Mouse (Mus musculus): ENCODE data around the gene Npb. TPM values are rescaled to one million over a fixed set of nuclear protein-coding genes. Genes with fewer than 3 reads are reported as not detected.

The Npb gene
- polyA plus RNA-seq (2017; shearing (Covaris generic)): 1.3 TPM

GRCm38 (mm10) chr11:120608241-120609034 is at the start of gene Npb:
Gene Npb (plus strand): TSS chr11:120608477.

DNA sequence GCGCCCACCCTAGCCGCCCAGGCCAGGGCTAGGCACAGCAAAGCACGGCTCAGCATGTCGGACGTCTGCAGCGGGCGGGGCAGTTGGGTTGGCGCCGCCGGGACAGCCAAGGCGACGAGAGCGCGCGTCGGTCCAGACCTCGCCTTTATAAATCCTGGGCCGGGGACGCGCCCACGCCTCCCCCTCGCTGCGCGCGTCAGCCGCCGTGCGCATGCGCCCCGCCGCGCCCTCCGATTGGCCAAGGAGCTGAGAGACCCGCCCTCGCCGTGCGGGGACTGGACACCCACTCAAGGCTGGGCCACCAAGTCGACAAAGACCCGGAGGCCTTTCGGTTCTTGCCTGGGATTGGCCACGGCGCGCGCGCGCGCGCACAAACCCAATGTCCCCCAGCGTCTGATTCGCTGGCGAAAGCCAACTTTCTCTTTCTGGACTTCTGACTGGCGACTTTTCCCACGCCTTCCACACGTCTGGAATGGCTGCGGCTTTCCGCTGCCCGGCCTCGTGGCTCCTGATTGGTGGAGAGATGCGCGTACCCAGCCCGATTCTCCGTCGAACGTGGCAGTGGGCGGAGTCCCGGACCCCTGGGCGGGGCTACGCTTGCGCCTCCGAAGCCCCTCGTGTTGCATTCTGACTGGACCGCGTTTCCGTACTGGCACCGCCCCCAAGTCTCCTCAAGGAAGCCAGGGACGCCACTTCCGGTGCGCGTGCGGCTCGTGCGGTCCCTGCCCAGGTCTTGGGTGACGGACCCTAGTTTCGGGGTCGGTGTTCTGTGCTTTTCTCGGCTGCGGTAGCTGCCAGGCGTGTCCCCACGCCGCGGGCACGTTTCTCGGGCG is 35.3 kb upstream of the Npb start, which contains the start of gene P4hb:
TSS of gene P4hb (minus strand) at position 502 of the 833 bp plus-strand sequence.

DNA sequence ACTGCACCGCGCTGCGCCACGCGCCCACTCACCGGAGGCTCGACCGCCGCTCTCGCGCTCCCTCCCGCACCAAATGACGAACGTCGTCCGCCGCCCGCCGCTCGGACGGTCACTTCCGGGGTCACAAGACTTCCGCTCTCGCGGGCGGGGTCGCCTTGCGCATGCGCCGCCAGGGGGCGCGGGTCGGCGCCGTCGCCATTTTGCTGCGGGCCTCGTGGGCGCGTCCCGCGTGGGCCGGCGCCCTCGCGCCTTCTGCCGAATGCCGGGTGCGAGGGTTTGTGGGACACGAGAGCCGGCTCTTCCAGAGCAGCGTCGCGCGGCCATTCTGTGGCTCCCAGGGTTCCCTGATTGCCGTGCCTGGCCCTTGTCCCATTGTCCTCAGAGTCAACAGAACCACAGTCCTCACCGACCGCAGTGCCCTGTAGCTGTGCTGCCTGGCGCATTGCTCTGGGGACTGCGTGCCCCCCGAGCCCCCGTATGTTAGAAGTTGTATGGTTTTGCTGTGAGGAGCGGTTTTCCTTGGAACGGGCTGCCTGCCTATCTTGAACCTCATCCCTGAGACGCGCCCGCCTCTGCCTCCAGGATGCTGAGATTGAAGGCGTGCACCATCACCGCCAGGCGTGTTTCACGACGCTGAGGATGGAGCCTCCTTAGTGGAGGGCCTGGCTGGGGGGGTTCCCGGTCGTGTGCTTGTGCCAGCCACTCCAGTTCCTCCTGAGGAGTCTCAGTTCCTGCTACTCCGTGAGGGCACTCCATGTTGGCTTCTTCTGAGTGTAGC is 26.6 kb upstream of the Npb start, which contains the start of gene Arhgdia:
TSS of gene Arhgdia (minus strand) at position 135 of the 778 bp plus-strand sequence.

GRCm38 (mm10) chr11:120598283-120598989 is 9.8 kb upstream of the Npb start, which contains the start of the genes Alyref and Anapc11:
Gene Alyref (minus strand): TSS chr11:120598365.
Gene Anapc11 (plus strand): TSS chr11:120598421.

DNA sequence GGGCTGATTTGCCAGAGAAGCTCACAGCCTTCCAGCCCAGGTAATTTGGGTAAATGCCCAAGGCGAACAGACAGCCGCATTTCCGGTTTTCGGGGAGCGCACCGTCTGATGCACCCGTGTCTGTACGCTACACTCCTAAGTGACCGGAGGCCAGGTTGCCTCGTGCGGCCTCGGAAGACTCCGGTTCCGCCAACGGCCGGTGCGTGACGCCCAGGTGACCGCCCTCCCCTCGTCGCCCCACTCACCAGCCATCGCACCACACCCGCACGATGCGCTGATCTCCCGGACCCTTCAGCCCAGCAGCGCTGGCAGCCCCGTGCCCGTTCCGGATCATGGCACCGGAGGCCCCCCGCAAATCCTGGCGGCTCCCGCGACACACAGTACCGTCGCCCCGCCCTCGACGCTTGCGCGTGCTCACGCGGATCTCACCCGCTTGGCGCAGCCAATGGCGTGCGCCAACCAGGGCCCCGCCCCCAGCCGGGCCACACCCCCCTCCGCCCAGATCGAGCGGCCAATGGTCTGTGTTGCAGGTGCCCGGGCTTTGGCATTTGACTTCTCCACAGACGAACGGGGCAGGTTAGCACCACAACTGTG is 9.3 kb downstream of the Npb start, which contains the start of gene Pcyt2:
TSS of gene Pcyt2 (minus strand) at position 418 of the 594 bp plus-strand sequence.

DNA sequence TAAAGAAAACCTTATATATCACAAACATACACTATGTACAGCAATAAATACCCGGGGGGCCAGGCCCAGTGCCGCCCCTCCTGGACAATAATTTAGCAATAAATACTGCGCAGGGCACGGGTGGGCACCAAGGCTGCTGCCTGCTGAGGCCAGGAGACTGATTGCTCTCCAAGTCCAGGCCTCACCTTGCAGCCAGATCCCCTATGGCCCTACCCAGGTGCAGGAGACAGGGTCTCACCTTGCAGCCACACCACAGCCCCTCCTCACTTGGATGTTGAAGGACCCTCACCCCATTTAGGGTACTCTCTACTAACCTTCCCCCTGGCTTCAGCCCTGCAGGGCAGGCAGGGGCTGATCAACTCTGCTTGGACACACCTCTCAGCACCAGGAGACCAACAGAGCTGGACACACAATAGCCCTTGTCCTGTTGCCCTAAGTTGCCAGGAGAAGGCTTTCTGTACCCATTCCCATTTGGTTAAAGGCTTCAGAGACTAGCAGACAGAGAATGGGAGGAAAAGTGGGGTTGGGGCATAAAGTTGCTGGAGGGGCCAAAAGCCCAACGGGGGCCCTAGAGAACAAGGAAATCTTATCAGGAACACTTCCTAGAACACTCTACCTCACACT is 17.0 kb downstream of the Npb start, which contains the start of gene Sirt7:
TSS of gene Sirt7 (minus strand) at position 89 of the 624 bp plus-strand sequence.

DNA sequence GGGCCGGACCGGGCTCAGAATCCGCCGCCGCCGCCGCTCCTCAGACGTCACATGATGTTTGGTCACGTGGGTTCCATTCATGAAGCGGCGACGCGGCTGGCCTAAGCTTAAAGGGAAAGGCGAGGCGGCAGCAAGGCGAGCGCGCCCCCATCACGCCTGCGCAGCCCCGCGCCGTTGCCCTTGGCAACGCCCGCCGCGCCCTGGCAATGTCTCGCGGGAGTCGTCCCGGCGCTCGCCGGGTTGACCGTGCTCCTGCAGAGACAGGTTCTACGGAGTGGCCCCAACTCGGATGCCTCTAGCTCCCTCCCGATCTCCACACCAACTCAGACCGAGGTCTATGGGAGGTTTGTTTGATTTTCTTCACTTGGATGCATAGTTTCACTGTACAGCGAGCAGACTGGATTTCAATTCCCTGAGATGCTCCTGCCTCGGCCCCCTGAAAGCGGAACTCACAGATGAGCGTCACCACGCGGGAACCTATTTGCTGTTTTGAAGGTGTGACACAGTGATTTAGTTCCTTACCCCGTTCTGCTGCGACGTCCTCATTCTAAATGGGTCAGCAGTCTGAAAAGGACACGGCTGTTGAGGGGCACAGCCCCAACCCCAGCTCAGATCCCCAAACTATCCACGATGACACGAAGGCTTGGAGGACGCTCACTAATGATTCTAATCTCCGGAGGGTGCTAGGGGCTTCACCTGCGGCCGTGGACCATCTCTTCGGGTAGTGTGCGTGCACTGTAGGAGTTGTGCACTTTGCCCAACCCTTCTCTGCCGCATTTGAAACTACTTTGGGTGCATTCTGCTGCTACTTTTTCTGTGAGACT is 25.5 kb downstream of the Npb start, which contains the start of gene Mafg:
TSS of gene Mafg (minus strand) at position 81 of the 824 bp plus-strand sequence.

GRCm38 (mm10) chr11:120643601-120643987 is 35.3 kb downstream of the Npb start, which contains the start of gene Pycr1:
Gene Pycr1 (minus strand): TSS chr11:120643769.

DNA sequence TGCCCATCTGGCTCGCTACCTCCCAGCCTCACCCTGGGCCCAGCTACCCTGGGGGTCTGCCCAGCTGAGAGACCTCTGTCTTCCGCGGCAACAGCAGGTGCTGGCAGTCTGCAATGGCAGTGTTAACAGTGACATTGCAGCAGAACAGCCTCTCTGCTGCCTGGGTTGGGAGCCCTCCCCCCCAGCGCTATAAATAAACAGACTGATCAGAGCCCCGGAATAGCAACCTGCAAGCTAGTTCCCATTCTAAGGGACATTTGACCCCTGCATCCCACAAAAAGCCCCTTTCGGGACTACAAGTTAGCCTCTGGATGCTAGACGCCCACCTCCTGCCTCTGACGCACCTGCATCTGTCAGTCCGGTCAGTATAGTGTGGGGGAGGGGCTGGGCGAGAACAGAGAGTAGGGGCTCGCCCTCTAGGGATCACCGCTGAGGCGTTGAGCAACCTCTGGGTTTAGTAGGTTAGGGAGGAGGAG is 39.8 kb downstream of the Npb start, which contains the start of gene Myadml2:
TSS of gene Myadml2 (minus strand) at position 158 of the 476 bp plus-strand sequence.

Other genes with a start within 250 kb of the Npb start
- not detected for gene Fscn2, start 246.9 kb upstream of the Npb start, polyA plus RNA-seq (2017; shearing (Covaris generic))
- 32.1 TPM for gene Faap100, start 229.7 kb upstream of the Npb start, polyA plus RNA-seq (2017; shearing (Covaris generic))
- gene Nploc4, start 170.8 kb upstream of the Npb start, polyA plus RNA-seq (2017; shearing (Covaris generic)): 13.7 TPM
- gene Tspan10, start 165.8 kb upstream of the Npb start, polyA plus RNA-seq (2017; shearing (Covaris generic)): not detected
- gene Pde6g, start 155.0 kb upstream of the Npb start, polyA plus RNA-seq (2017; shearing (Covaris generic)): 0.68 TPM
- gene Oxld1, start 150.4 kb upstream of the Npb start, polyA plus RNA-seq (2017; shearing (Covaris generic)): 11.5 TPM
- gene Ccdc137, start 150.4 kb upstream of the Npb start, polyA plus RNA-seq (2017; shearing (Covaris generic)): 55.1 TPM
- 47.8 TPM for gene Arl16, start 140.9 kb upstream of the Npb start, polyA plus RNA-seq (2017; shearing (Covaris generic))
- 76.5 TPM for gene Mrpl12, start 123.9 kb upstream of the Npb start, polyA plus RNA-seq (2017; shearing (Covaris generic))
- gene Slc25a10, start 116.6 kb upstream of the Npb start, polyA plus RNA-seq (2017; shearing (Covaris generic)): 15.4 TPM
- not detected for gene Gcgr, start 77.8 kb upstream of the Npb start, polyA plus RNA-seq (2017; shearing (Covaris generic))
- 124 TPM for gene Mcrip1, start 58.8 kb upstream of the Npb start, polyA plus RNA-seq (2017; shearing (Covaris generic))
- gene Ppp1r27, start 57.3 kb upstream of the Npb start, polyA plus RNA-seq (2017; shearing (Covaris generic)): not detected
- 279 TPM for gene P4hb, start 35.2 kb upstream of the Npb start, polyA plus RNA-seq (2017; shearing (Covaris generic))
- gene Arhgdia, start 26.9 kb upstream of the Npb start, polyA plus RNA-seq (2017; shearing (Covaris generic)): 896 TPM
- 6.6 TPM for gene Alyref, start 10.1 kb upstream of the Npb start, polyA plus RNA-seq (2017; shearing (Covaris generic))
- gene Anapc11, start 10.1 kb upstream of the Npb start, polyA plus RNA-seq (2017; shearing (Covaris generic)): 129 TPM
- 170 TPM for gene Pcyt2, start 9.5 kb downstream of the Npb start, polyA plus RNA-seq (2017; shearing (Covaris generic))
- gene Sirt7, start 16.8 kb downstream of the Npb start, polyA plus RNA-seq (2017; shearing (Covaris generic)): 233 TPM
- 12.0 TPM for gene Mafg, start 25.1 kb downstream of the Npb start, polyA plus RNA-seq (2017; shearing (Covaris generic))
- 1.00 TPM for gene Pycr1, start 35.3 kb downstream of the Npb start, polyA plus RNA-seq (2017; shearing (Covaris generic))
- not detected for gene Myadml2, start 39.7 kb downstream of the Npb start, polyA plus RNA-seq (2017; shearing (Covaris generic))
- gene Notum, start 52.7 kb downstream of the Npb start, polyA plus RNA-seq (2017; shearing (Covaris generic)): not detected
- gene Aspscr1, start 64.5 kb downstream of the Npb start, polyA plus RNA-seq (2017; shearing (Covaris generic)): 141 TPM
- gene Cenpx, start 105.3 kb downstream of the Npb start, polyA plus RNA-seq (2017; shearing (Covaris generic)): 128 TPM
- 84.9 TPM for gene Lrrc45, start 105.4 kb downstream of the Npb start, polyA plus RNA-seq (2017; shearing (Covaris generic))
- 0.27 TPM for gene Rac3, start 113.0 kb downstream of the Npb start, polyA plus RNA-seq (2017; shearing (Covaris generic))
- 26.0 TPM for gene Dcxr, start 118.8 kb downstream of the Npb start, polyA plus RNA-seq (2017; shearing (Covaris generic))
- not detected for gene Cbr2, start 123.6 kb downstream of the Npb start, polyA plus RNA-seq (2017; shearing (Covaris generic))
- 34.4 TPM for gene Hmga1b, start 154.3 kb downstream of the Npb start, polyA plus RNA-seq (2017; shearing (Covaris generic))
- 3.2 TPM for gene Rfng, start 175.7 kb downstream of the Npb start, polyA plus RNA-seq (2017; shearing (Covaris generic))
- 168 TPM for gene Gps1, start 175.8 kb downstream of the Npb start, polyA plus RNA-seq (2017; shearing (Covaris generic))
- 80.7 TPM for gene Dus1l, start 187.9 kb downstream of the Npb start, polyA plus RNA-seq (2017; shearing (Covaris generic))
- gene Fasn, start 216.1 kb downstream of the Npb start, polyA plus RNA-seq (2017; shearing (Covaris generic)): 54.9 TPM

Data from inflammation-experienced regulatory T-cells, adult 16 weeks (primary cell).